In genomic region chr7:68550330-68550729, GRCm38 (mm10) we compare ENCODE assay signal across 24 mouse cellular contexts.
A peak's percentile ranks its signal among the peaks of the same experiment; 100 is the strongest.
DNase-seq lines count a peak whose midpoint lies in the region; ATAC-seq lines count a peak whose summit lies in the region.
"Had no signal": no experiment of that assay in that cellular context is flagged by ENCODE, and none has a peak within 500 bp of the region (broad histone marks: within the 10 kb centered on the region; RNA-seq: fewer than 3 reads in every experiment).

No protein-coding gene starts in this region.

- 28% methylated on average over 3 of the region's 3 CpGs for WGBS in heart, embryonic 16.5 days
- WGBS in midbrain, embryonic 11.5 days, result 41% methylated on average over 3 of the region's 3 CpGs

- H3K27ac ChIP-seq in heart, embryonic 16.5 days (ENCODE audit: low read length), result peak overlapping the region; percentile 93
- no peak overlapping the region for H3K27ac ChIP-seq in midbrain, embryonic 11.5 days (ENCODE audit: low read depth, low read length)
- H3K27ac ChIP-seq: hindbrain, embryonic 12.5 days; liver, embryonic 15.5 days; midbrain, embryonic 13.5 days; neural tube, embryonic 12.5 days had no signal

- ATAC-seq in heart, embryonic 16.5 days (replicated peaks; ENCODE audit: extremely low read depth, insufficient read depth, low FRiP score), result peak; percentile 95
- no peak for ATAC-seq in midbrain, embryonic 11.5 days (ENCODE audit: low FRiP score)
- ATAC-seq: CD4-positive, CD25-positive, alpha-beta regulatory T cell, adult 4 months; forebrain, embryonic 14.5 days; inflammation-experienced regulatory T-cells, adult 6 months; lung, postnatal 0 days; midbrain, embryonic 13.5 days; Patski had no signal

- peak; percentile 9 for DNase-seq in embryo, embryonic 11 days
- DNase-seq in embryo, embryonic 9.5 days (ENCODE audit: extremely low spot score), result no peak
- DNase-seq in testis, postnatal 14 days (ENCODE audit: low spot score), result peak; percentile 16
- DNase-seq in testis, postnatal 10 days (ENCODE audit: low spot score), result no peak
- DNase-seq in spleen, postnatal 36 days (ENCODE audit: low spot score in 2 of 2), result no peak
- no peak for DNase-seq in midbrain, embryonic 11.5 days (ENCODE audit: low spot score, missing footprints)
- no peak for DNase-seq in frontal cortex, adult 2 months (ENCODE audit: extremely low spot score in 1 of 2, low spot score in 1 of 2)
- DNase-seq: adrenal gland, postnatal 10 days; cerebellum, postnatal 10 days; kidney, postnatal 36 days; layer of hippocampus, adult 9-11 months; right cerebral cortex, postnatal 4 days; thymus, adult 18-20 months had no signal

- H3K4me2 ChIP-seq in heart, embryonic 16.5 days (ENCODE audit: low read depth, low read length), result peak overlapping the region; percentile 25; the same call in 1 of the 2 replicates
- H3K4me2 ChIP-seq in midbrain, embryonic 11.5 days, result no peak overlapping the region
- H3K4me2 ChIP-seq: hindbrain, embryonic 12.5 days; liver, embryonic 15.5 days; midbrain, embryonic 13.5 days; neural tube, embryonic 12.5 days had no signal

- H3K9me3 ChIP-seq in heart, embryonic 16.5 days (replicated peaks; ENCODE audit: control insufficient read depth, low read length), result 0 out of 2 replicates have a peak, but pooled peaks cover 3% of the 10 kb centered on the region
- H3K9me3 ChIP-seq in midbrain, embryonic 11.5 days (ENCODE audit: control insufficient read depth, low read length), result no peaks in the 10 kb centered on the region
- H3K9me3 ChIP-seq: hindbrain, embryonic 12.5 days; liver, embryonic 15.5 days; midbrain, embryonic 13.5 days had no signal

- H3K4me3 ChIP-seq in heart, embryonic 16.5 days (ENCODE audit: low read length), result no peak overlapping the region
- no peak overlapping the region for H3K4me3 ChIP-seq in midbrain, embryonic 11.5 days (ENCODE audit: low read depth, low read length)
- H3K4me3 ChIP-seq: erythroblast, embryonic 14.5 days; hindbrain, embryonic 12.5 days; liver, embryonic 15.5 days; midbrain, embryonic 13.5 days; neural tube, embryonic 12.5 days had no signal

- no peaks in the 10 kb centered on the region for H3K27me3 ChIP-seq in heart, embryonic 16.5 days (ENCODE audit: control insufficient read depth, insufficient read depth, low read length)
- no peaks in the 10 kb centered on the region for H3K27me3 ChIP-seq in midbrain, embryonic 11.5 days (ENCODE audit: control insufficient read depth, insufficient read depth, low read length)
- H3K27me3 ChIP-seq: hindbrain, embryonic 12.5 days; liver, embryonic 15.5 days; midbrain, embryonic 13.5 days; neural tube, embryonic 12.5 days had no signal

- no peak overlapping the region for H3K9ac ChIP-seq in heart, embryonic 16.5 days (ENCODE audit: low read length)
- H3K9ac ChIP-seq in midbrain, embryonic 11.5 days (ENCODE audit: low read length), result no peak overlapping the region
- H3K9ac ChIP-seq: hindbrain, embryonic 12.5 days; liver, embryonic 15.5 days; midbrain, embryonic 13.5 days; neural tube, embryonic 12.5 days had no signal

- H3K4me1 ChIP-seq in heart, embryonic 16.5 days (ENCODE audit: control insufficient read depth, insufficient read depth, low read length), result peaks cover 15% of the 10 kb centered on the region
- H3K4me1 ChIP-seq in midbrain, embryonic 11.5 days (ENCODE audit: control insufficient read depth, insufficient read depth, low read length), result no peaks in the 10 kb centered on the region
- H3K4me1 ChIP-seq: hindbrain, embryonic 12.5 days; liver, embryonic 15.5 days; midbrain, embryonic 13.5 days; neural tube, embryonic 12.5 days had no signal

- no peaks in the 10 kb centered on the region for H3K36me3 ChIP-seq in heart, embryonic 16.5 days (ENCODE audit: control insufficient read depth, insufficient read depth)
- H3K36me3 ChIP-seq in midbrain, embryonic 11.5 days (ENCODE audit: control insufficient read depth, insufficient read depth, low read length), result no peaks in the 10 kb centered on the region
- H3K36me3 ChIP-seq: hindbrain, embryonic 12.5 days; liver, embryonic 15.5 days; midbrain, embryonic 13.5 days; neural tube, embryonic 12.5 days had no signal

Comparison
In these comparisons a context has a peak if more than half of its experiments do, and no peak if none do; other contexts are left out.
1. DNase-seq: peak in embryo, embryonic 11 days (single experiment) and testis, postnatal 14 days (single experiment); none in embryo, embryonic 9.5 days (single experiment), testis, postnatal 10 days (single experiment), spleen, postnatal 36 days (0 of 2), midbrain, embryonic 11.5 days (single experiment) and frontal cortex, adult 2 months (0 of 2).